Mouse (Mus musculus): ENCODE measurements around the gene Tctex1d1. TPM values are rescaled to one million over a fixed set of nuclear protein-coding genes. Genes with fewer than 3 reads are reported as not detected.

The Tctex1d1 gene
- polyA plus RNA-seq, 1 experiment: not detected

DNA sequence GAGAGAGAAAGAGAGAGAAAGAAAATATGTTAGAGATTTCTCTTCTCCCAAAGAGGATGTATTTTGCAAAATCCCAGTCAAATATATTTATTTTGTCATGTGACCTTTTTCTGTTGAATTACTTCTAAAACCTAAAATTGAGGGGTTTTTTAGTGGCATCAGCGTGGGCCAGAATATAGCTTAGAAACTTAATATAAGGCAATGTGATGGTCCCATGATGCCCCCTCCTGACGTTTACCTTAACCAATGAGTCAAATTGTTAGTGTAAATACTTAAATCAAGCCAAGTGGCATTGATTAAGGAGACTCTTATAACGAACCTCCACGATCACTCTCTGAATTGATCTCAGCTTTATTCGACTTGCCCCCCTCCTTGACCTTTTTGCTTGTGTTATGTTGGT, 4.2 kb upstream of the Tctex1d1 start:
- H3K36me3 ChIP-seq (ENCODE audit: control insufficient read depth, insufficient read depth): no peaks in the 10 kb centered on the region
- TF ChIP-seq TCF3 (IDR thresholded peaks at IDR 0.05; ENCODE audit: insufficient read length, low read depth) (no peak), CEBPB (IDR thresholded peaks at IDR 0.05; ENCODE audit: insufficient read depth, poor library complexity, severe bottlenecking) (no peak), TCF12 (IDR thresholded peaks at IDR 0.05; ENCODE audit: insufficient read depth, poor library complexity, severe bottlenecking) (no peak), E2F4 (IDR thresholded peaks at IDR 0.05; ENCODE audit: insufficient read depth) (no peak), POLR2AphosphoS2 (IDR thresholded peaks at IDR 0.05; ENCODE audit: insufficient read length, low read depth) (no peak), USF1 (IDR thresholded peaks at IDR 0.05; ENCODE audit: low read depth) (no peak), SRF (IDR thresholded peaks at IDR 0.05; ENCODE audit: control insufficient read depth, insufficient read length, low read depth) (no peak), MYOD1 (IDR thresholded peaks at IDR 0.05; ENCODE audit: control insufficient read depth in 1 of 3, insufficient read length in 2 of 3, low read depth in 2 of 3) (no peak), MAX (IDR thresholded peaks at IDR 0.05; ENCODE audit: low read depth) (no peak), MYOG (IDR thresholded peaks at IDR 0.05; ENCODE audit: control insufficient read depth in 1 of 3, insufficient read depth in 1 of 3, insufficient read length in 2 of 3, low read depth in 2 of 3) (no peak), POLR2A (IDR thresholded peaks at IDR 0.05; ENCODE audit: insufficient read length, low read depth) (no peak), REST (IDR thresholded peaks at IDR 0.05; ENCODE audit: insufficient read depth, insufficient read length) (no peak)
- no peaks in the 10 kb centered on the region for H3K27me3 ChIP-seq (ENCODE audit: control insufficient read depth, insufficient read depth, insufficient read length)
- H3ac ChIP-seq (ENCODE audit: control insufficient read depth, insufficient read length): no peak overlapping the region
- H3K79me2 ChIP-seq (ENCODE audit: control insufficient read depth, insufficient read depth): no peaks in the 10 kb centered on the region
- H3K4me2 ChIP-seq (ENCODE audit: low read depth): no peak overlapping the region
- no peak overlapping the region for H3K4me3 ChIP-seq

DNA sequence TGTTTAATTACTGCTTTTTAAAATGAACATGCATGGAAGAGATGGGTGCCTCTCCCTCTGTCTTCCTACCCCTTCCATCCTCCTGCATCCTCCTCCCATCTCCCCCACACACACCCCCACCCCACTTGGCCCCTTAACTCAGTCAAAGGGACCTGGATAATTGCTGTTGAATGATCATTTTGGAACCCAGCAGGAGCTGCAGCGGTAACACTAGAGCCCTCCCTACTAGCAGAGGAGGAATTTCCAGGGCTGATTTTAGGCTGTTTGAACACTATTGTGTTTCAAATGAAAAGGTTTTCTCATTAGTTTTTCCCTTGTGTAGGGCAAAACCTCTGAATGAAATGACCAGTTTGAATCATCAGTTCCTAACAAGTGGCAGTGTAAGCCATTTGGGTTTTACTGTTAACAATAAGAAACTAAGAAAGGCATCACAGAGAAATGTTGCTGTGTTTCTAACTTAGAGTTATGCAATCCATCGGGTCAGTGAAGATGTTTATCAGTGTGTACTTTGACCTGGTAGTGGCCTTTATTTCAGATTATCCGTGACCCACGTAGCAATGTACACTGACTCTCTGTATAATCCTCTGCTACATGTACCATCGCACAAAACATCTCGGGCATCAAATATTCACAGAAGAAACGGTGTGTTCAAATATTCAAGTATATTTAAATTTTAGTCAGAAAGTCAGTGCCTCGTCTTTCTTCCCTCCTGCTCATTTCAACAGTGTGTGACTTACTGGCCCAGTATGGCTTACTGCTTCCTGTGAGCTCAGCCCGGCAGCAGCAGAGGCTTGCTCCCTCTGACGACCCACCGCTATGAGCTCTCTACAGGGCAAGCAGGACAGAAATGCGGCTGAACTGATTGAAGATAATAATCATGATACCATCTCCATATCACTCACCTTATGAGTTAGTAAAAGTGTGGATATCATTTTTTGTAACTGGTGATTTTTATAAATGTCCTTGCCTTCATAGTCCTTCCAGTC, 1.8 kb upstream of the Tctex1d1 start:
- no peaks in the 10 kb centered on the region for H3K36me3 ChIP-seq (ENCODE audit: control insufficient read depth, insufficient read depth)
- no peak overlapping the region for H3K4me3 ChIP-seq
- no peak overlapping the region for H3ac ChIP-seq (ENCODE audit: control insufficient read depth, insufficient read length)
- H3K79me2 ChIP-seq (ENCODE audit: control insufficient read depth, insufficient read depth): no peaks in the 10 kb centered on the region
- H3K4me2 ChIP-seq (ENCODE audit: low read depth): no peak overlapping the region
- TF ChIP-seq REST (IDR thresholded peaks at IDR 0.05; ENCODE audit: insufficient read depth, insufficient read length) (no peak), TCF3 (IDR thresholded peaks at IDR 0.05; ENCODE audit: insufficient read length, low read depth) (no peak), POLR2A (IDR thresholded peaks at IDR 0.05; ENCODE audit: insufficient read length, low read depth) (no peak), TCF12 (IDR thresholded peaks at IDR 0.05; ENCODE audit: insufficient read depth, poor library complexity, severe bottlenecking) (no peak), POLR2AphosphoS2 (IDR thresholded peaks at IDR 0.05; ENCODE audit: insufficient read length, low read depth) (no peak), E2F4 (IDR thresholded peaks at IDR 0.05; ENCODE audit: insufficient read depth) (no peak), MYOD1 (IDR thresholded peaks at IDR 0.05; ENCODE audit: control insufficient read depth in 1 of 3, insufficient read length in 2 of 3, low read depth in 2 of 3) (no peak), USF1 (IDR thresholded peaks at IDR 0.05; ENCODE audit: low read depth) (no peak), CEBPB (IDR thresholded peaks at IDR 0.05; ENCODE audit: insufficient read depth, poor library complexity, severe bottlenecking) (no peak), MYOG (IDR thresholded peaks at IDR 0.05; ENCODE audit: control insufficient read depth in 1 of 3, insufficient read depth in 1 of 3, insufficient read length in 2 of 3, low read depth in 2 of 3) (no peak), MAX (IDR thresholded peaks at IDR 0.05; ENCODE audit: low read depth) (no peak), SRF (IDR thresholded peaks at IDR 0.05; ENCODE audit: control insufficient read depth, insufficient read length, low read depth) (no peak)
- H3K27me3 ChIP-seq (ENCODE audit: control insufficient read depth, insufficient read depth, insufficient read length): no peaks in the 10 kb centered on the region

DNA sequence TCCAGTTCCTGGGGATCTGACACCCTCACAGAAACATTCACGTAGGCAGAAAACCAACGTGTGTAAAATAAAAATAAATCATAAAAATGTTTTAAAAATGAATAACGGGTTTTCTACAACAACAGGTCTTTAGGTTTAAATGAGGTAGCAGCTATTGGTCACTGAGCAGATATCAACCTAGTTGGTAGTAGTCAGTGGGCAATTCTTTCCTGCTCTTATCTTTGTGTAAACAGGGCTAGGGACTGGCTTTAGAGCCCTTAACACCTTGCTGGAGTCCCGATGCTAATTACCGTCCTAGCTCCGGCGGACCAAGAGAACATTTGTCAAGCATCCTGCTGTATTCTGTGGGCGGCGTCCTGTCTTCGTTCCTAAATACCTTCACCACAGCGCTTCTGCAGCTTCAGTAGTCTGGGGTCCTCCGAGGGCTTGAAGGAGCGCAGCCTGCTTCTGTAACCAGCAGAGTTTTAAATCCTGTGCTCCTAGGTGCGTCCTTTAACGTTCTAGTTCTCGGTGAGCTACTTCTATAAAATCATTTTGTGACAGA, 556 bp upstream of the Tctex1d1 start:
- Histone ChIP-seq H3K4me3 (no peak overlapping the region), H3ac (ENCODE audit: control insufficient read depth, insufficient read length) (no peak overlapping the region)

DNA sequence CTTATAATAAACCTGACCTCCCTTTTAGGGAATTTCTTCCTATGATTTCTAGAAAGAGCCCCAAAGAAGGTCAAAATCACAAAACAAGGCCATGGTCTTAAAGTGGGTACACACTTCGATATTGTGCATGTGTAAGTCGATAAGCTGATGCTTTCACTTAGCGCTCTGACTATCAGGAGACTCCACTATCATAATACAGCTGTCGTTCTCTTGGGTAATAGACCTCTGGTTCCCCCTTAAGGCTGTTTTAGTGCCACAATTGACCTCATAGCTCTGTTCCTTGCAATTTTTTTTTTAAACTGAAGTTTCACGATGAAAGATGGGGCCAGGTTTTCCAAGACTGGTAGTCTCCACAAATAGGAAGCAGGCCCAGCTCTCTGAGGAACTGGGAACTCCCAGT, 979 bp downstream of the Tctex1d1 start:
- Histone ChIP-seq H3K27me3 (ENCODE audit: control insufficient read depth, insufficient read depth, insufficient read length) (no peaks in the 10 kb centered on the region), H3K36me3 (ENCODE audit: control insufficient read depth, insufficient read depth) (no peaks in the 10 kb centered on the region), H3K4me3 (no peak overlapping the region), H3K79me2 (ENCODE audit: control insufficient read depth, insufficient read depth) (no peaks in the 10 kb centered on the region), H3ac (ENCODE audit: control insufficient read depth, insufficient read length) (no peak overlapping the region), H3K4me2 (ENCODE audit: low read depth) (no peak overlapping the region)
- TF ChIP-seq TCF3 (IDR thresholded peaks at IDR 0.05; ENCODE audit: insufficient read length, low read depth): no peak
- TF ChIP-seq SRF (IDR thresholded peaks at IDR 0.05; ENCODE audit: control insufficient read depth, insufficient read length, low read depth): no peak
- TF ChIP-seq E2F4 (IDR thresholded peaks at IDR 0.05; ENCODE audit: insufficient read depth): no peak
- no peak for TF ChIP-seq MAX (IDR thresholded peaks at IDR 0.05; ENCODE audit: low read depth)
- TF ChIP-seq POLR2AphosphoS2 (IDR thresholded peaks at IDR 0.05; ENCODE audit: insufficient read length, low read depth): no peak
- TF ChIP-seq TCF12 (IDR thresholded peaks at IDR 0.05; ENCODE audit: insufficient read depth, poor library complexity, severe bottlenecking): no peak
- no peak for TF ChIP-seq MYOD1 (IDR thresholded peaks at IDR 0.05; ENCODE audit: control insufficient read depth in 1 of 3, insufficient read length in 2 of 3, low read depth in 2 of 3)
- TF ChIP-seq POLR2A (IDR thresholded peaks at IDR 0.05; ENCODE audit: insufficient read length, low read depth): no peak
- no peak for TF ChIP-seq CEBPB (IDR thresholded peaks at IDR 0.05; ENCODE audit: insufficient read depth, poor library complexity, severe bottlenecking)
- no peak for TF ChIP-seq REST (IDR thresholded peaks at IDR 0.05; ENCODE audit: insufficient read depth, insufficient read length)
- no peak for TF ChIP-seq USF1 (IDR thresholded peaks at IDR 0.05; ENCODE audit: low read depth)
- TF ChIP-seq MYOG (IDR thresholded peaks at IDR 0.05; ENCODE audit: control insufficient read depth in 1 of 3, insufficient read depth in 1 of 3, insufficient read length in 2 of 3, low read depth in 2 of 3): no peak

More for the DNA sequence above, 556 bp upstream of the Tctex1d1 start:
- TF ChIP-seq CEBPB (IDR thresholded peaks at IDR 0.05; ENCODE audit: insufficient read depth, poor library complexity, severe bottlenecking): no peak
- no peak for TF ChIP-seq SRF (IDR thresholded peaks at IDR 0.05; ENCODE audit: control insufficient read depth, insufficient read length, low read depth)
- TF ChIP-seq TCF3 (IDR thresholded peaks at IDR 0.05; ENCODE audit: insufficient read length, low read depth): no peak
- no peak for TF ChIP-seq MYOG (IDR thresholded peaks at IDR 0.05; ENCODE audit: control insufficient read depth in 1 of 3, insufficient read depth in 1 of 3, insufficient read length in 2 of 3, low read depth in 2 of 3)
- no peak for TF ChIP-seq USF1 (IDR thresholded peaks at IDR 0.05; ENCODE audit: low read depth)
- TF ChIP-seq E2F4 (IDR thresholded peaks at IDR 0.05; ENCODE audit: insufficient read depth): no peak
- no peak for TF ChIP-seq MAX (IDR thresholded peaks at IDR 0.05; ENCODE audit: low read depth)
- no peak for TF ChIP-seq TCF12 (IDR thresholded peaks at IDR 0.05; ENCODE audit: insufficient read depth, poor library complexity, severe bottlenecking)
- H3K4me2 ChIP-seq (ENCODE audit: low read depth): no peak overlapping the region
- H3K27me3 ChIP-seq (ENCODE audit: control insufficient read depth, insufficient read depth, insufficient read length): no peaks in the 10 kb centered on the region
- no peaks in the 10 kb centered on the region for H3K36me3 ChIP-seq (ENCODE audit: control insufficient read depth, insufficient read depth)
- H3K79me2 ChIP-seq (ENCODE audit: control insufficient read depth, insufficient read depth): no peaks in the 10 kb centered on the region

Data from myocyte (in vitro differentiated cells).